Mouse (Mus musculus) C2C12 (cell line): Measurements from ENCODE around the gene Tmf1.

Experiments used
- CEBPB ChIP-seq: IDR thresholded peaks from one replicate; pipeline ENCODE4 v1.6.1; 2011; ENCODE audit warnings: low read depth, mild to moderate bottlenecking, control low read depth, moderate library complexity
- CTCF ChIP-seq: IDR thresholded peaks from one replicate; pipeline ENCODE4 v1.5.1; 2011; ENCODE audit not compliant: control insufficient read depth, insufficient read depth, insufficient read length
- MAX ChIP-seq: IDR thresholded peaks from one replicate; pipeline ENCODE4 v1.6.1; 2011; ENCODE audit warnings: mild to moderate bottlenecking, control low read depth
- MYOD1 ChIP-seq: IDR thresholded peaks from one replicate; pipeline ENCODE4 v1.6.1; 2011; ENCODE audit warnings: low read depth; ENCODE audit not compliant: control insufficient read depth, insufficient read length
- MYOG ChIP-seq: IDR thresholded peaks from one replicate; pipeline ENCODE4 v1.6.1; 2011; ENCODE audit not compliant: control insufficient read depth, insufficient read length; ENCODE audit errors: extremely low read depth
- USF1 ChIP-seq: IDR thresholded peaks from one replicate; pipeline ENCODE4 v1.6.1; 2011; ENCODE audit warnings: low read depth, mild to moderate bottlenecking, control low read depth, moderate library complexity

GRCm38 (mm10) chr6:97210191-97210961 lies 31.5 kb upstream of the Tmf1 start, which contains the start of gene Arl6ip5:
- peak; percentile 39 for TF ChIP-seq MYOD1
- no peak for TF ChIP-seq CTCF
- TF ChIP-seq CEBPB = peak; percentile 43
- TF ChIP-seq MAX = peak; percentile 20
- no peak for TF ChIP-seq USF1
- no peak for TF ChIP-seq MYOG
